Mouse (Mus musculus) hindbrain, embryonic 11.5 days (tissue): ENCODE results near the gene Dok7. TPM values are rescaled to one million over a fixed set of nuclear protein-coding genes. Genes with fewer than 3 reads are reported as not detected.

Source experiments
- ATAC-seq: fragments of 200-750 bp; cut with Nextera tagmentation; 2 replicates; pipeline ENCODE4 v1.8.0; 2017; ENCODE audit warnings: mild to moderate bottlenecking, moderate TSS enrichment, moderate library complexity; ENCODE audit not compliant: low FRiP score
- DNase-seq: peaks from one replicate; pipeline ENCODE4 v3.0.0-alpha.2; 2015; ENCODE audit warnings: low spot score
- H3K27ac ChIP-seq: fragments of 300-500 bp; sonication (generic); 2 replicates; pipeline ENCODE4 v1.5.1; 2014; ENCODE audit warnings: mild to moderate bottlenecking, low read depth, low read length
- H3K27me3 ChIP-seq: fragments of 300-500 bp; sonication (generic); 2 replicates; pipeline ENCODE4 v1.6.1; 2014; ENCODE audit warnings: mild to moderate bottlenecking, low read length, moderate library complexity, mixed read lengths; ENCODE audit not compliant: control insufficient read depth, insufficient read depth
- H3K36me3 ChIP-seq: fragments of 300-500 bp; sonication (generic); 2 replicates; pipeline ENCODE4 v1.6.1; 2014; ENCODE audit warnings: mild to moderate bottlenecking, low read length, moderate library complexity, mixed read lengths; ENCODE audit not compliant: control insufficient read depth, insufficient read depth
- H3K4me1 ChIP-seq: fragments of 300-500 bp; sonication (generic); replicated peaks from 2 replicates; pipeline ENCODE4 v1.6.1; 2014; ENCODE audit warnings: low read length, mixed read lengths; ENCODE audit not compliant: control insufficient read depth, insufficient read depth
- H3K4me2 ChIP-seq: fragments of 300-500 bp; sonication (generic); replicated peaks from 2 replicates; pipeline ENCODE4 v1.6.1; 2014; ENCODE audit warnings: mild to moderate bottlenecking, low read depth, low read length
- H3K4me3 ChIP-seq: fragments of 300-500 bp; sonication (generic); 2 replicates; pipeline ENCODE4 v1.5.1; 2014; ENCODE audit warnings: low read depth, low read length
- H3K9ac ChIP-seq: fragments of 300-500 bp; sonication (generic); 2 replicates; pipeline ENCODE4 v1.6.1; 2014; ENCODE audit warnings: low read depth, low read length
- H3K9me3 ChIP-seq: fragments of 300-500 bp; sonication (generic); 2 replicates; pipeline ENCODE4 v1.6.1; 2016; ENCODE audit warnings: low read length; ENCODE audit not compliant: control insufficient read depth
- WGBS: fragments of 180-500 bp; shearing (Covaris S2); extraction: QIAGEN DNeasy Blood & Tissue Kit; methylation state at CpG from one replicate; pipeline ENCODE4 v1.1.7; 2014; 5-methylcytosine and 5-hydroxymethylcytosine counted together
- polyA plus RNA-seq: library from polyadenylated mRNA; unstranded; fragments of >200 nt; fragmentation: Nextera tagmentation; extraction: Ambion mirVana; gene quantifications from 2 replicates; pipeline ENCODE4 v1.2.1, GENCODE M21; 2014

Dok7 gene
- polyA plus RNA-seq, 1 experiment from 2014 or later = not detected

DNA sequence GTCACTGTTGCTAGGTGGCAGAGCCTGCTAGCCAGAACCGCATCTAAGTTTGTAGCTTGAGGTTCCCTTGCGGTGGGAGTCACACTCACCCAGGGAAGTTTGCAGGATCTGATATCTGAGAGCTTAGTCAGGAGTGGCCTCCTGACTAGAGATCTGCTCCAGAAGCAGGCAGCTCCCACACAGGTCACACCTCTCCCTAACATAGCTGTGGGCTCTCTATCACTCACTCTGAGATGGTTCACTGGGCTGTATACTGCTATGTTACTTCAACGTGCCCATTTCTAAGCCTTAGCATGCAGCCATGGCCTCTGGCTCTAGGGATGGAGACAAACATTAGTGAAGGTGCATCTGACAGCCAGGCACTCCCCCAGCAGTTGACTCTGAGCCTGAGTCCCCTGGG, 35.1 kb downstream of the Dok7 start:
- no peak for DNase-seq
- H3K4me3 ChIP-seq = no peak overlapping the region
- no peak for ATAC-seq
- no peaks in the 10 kb centered on the region for H3K27me3 ChIP-seq
- H3K9ac ChIP-seq = no peak overlapping the region
- H3K27ac ChIP-seq = no peak overlapping the region
- no peak overlapping the region for H3K4me2 ChIP-seq
- H3K36me3 ChIP-seq = peaks cover 13% of the 10 kb centered on the region
- WGBS = 95% methylated on average over 3 of the region's 3 CpGs
- H3K4me1 ChIP-seq = no peaks in the 10 kb centered on the region
- no peaks in the 10 kb centered on the region for H3K9me3 ChIP-seq

DNA sequence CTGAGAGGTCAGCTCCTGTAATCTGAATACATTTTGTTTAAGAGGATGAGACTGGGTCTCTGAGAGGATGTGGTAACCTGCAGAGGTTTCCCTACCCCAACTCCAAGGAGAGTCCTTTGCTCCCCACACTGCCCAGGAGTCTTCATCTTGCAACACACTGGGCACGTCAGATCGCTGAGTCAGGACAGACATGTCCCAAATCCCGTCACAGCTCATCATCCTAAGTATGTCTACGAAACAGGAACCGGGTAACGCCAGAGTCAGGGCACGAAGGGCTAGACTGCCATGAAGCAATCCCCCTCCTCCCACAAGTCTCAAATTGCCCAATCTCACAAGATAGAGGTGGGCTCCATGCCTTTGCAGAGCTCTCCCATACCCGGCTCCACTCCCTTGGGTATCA, 46.5 kb downstream of the Dok7 start:
- no peak for ATAC-seq
- 0 out of 2 replicates have a peak, but pooled peaks cover 2% of the 10 kb centered on the region for H3K36me3 ChIP-seq
- H3K4me1 ChIP-seq = peaks cover 4% of the 10 kb centered on the region

DNA sequence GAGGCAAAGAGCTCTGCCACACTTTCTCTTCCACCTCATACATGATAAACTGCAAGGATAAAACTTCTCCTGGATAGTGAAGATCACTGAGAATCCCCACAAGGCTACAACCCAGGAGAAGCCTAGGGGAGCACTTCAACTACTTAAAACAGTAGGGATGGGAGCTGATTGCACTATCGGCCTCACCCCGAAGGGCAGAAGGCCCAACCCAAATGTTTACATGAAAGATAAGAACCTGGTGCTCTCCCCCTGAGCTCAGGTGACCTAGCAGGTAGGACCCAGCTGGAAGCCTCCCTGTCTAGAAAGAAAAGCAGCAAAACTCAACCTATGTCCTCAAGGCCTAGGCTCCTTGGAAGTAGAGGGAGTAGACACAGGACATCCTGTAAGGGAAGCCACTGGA, 47.0 kb downstream of the Dok7 start:
- Histone ChIP-seq H3K4me3 (no peak overlapping the region), H3K36me3 (0 out of 2 replicates have a peak, but pooled peaks cover 2% of the 10 kb centered on the region), H3K9me3 (no peaks in the 10 kb centered on the region), H3K27me3 (no peaks in the 10 kb centered on the region), H3K9ac (no peak overlapping the region), H3K4me2 (no peak overlapping the region), H3K27ac (no peak overlapping the region), H3K4me1 (peaks cover 4% of the 10 kb centered on the region)
- DNase-seq (no peak), ATAC-seq (no peak)
- WGBS = 85% methylated on average over 2 of the region's 2 CpGs

More for the DNA sequence above, 46.5 kb downstream of the Dok7 start:
- no peak overlapping the region for H3K9ac ChIP-seq
- no peak overlapping the region for H3K27ac ChIP-seq
- H3K4me2 ChIP-seq = no peak overlapping the region
- H3K27me3 ChIP-seq = no peaks in the 10 kb centered on the region
- no peak overlapping the region for H3K4me3 ChIP-seq
- WGBS = 90% methylated on average over 8 of the region's 8 CpGs
- no peak for DNase-seq
- no peaks in the 10 kb centered on the region for H3K9me3 ChIP-seq

DNA sequence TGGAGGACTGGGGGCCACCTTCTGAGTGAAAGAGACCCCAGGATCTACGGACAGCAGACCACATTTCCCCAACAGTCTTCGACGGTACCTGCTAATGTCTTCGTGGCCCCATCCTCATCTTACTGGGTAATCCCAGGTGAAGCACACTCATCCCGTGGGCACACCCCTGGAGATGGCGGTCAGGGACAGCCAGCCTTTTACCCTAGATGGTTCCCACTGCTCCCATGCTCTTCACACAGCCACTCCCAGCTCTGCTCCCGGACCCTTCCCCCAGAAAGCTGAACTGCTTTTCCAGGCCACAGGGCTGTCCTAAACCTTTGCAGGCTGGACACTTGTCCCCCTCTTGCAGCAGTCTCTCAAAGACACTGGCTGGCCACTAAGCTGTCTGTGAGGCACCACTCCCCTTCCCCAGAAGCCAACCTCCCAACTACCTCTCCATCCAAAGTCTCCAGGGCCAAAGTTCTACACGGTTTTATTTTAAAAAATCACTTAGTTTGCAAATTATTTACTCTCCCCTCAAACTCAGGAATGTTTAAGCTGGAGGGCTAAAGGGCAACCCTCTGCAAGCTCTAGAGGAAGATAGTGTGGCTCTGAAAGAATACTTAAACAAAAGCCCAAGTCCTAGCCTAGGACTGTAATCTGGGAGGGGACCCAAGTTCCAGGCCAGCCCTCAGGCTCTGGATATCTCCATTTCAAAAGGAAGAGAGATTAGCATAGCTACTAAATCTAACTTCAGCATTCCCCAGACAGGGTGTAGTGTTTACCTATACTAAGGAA, 47.8 kb downstream of the Dok7 start:
- no peak for ATAC-seq
- peak overlapping the region; percentile 66 for H3K9ac ChIP-seq
- H3K27me3 ChIP-seq = no peaks in the 10 kb centered on the region
- H3K9me3 ChIP-seq = no peaks in the 10 kb centered on the region
- H3K4me2 ChIP-seq = peak overlapping the region; percentile 65
- H3K36me3 ChIP-seq = 0 out of 2 replicates have a peak, but pooled peaks cover 2% of the 10 kb centered on the region
- H3K4me3 ChIP-seq = peak overlapping the region; percentile 56
- peaks cover 4% of the 10 kb centered on the region for H3K4me1 ChIP-seq
- 68% methylated on average over 8 of the region's 8 CpGs for WGBS
- no peak for DNase-seq
- no peak overlapping the region for H3K27ac ChIP-seq

DNA sequence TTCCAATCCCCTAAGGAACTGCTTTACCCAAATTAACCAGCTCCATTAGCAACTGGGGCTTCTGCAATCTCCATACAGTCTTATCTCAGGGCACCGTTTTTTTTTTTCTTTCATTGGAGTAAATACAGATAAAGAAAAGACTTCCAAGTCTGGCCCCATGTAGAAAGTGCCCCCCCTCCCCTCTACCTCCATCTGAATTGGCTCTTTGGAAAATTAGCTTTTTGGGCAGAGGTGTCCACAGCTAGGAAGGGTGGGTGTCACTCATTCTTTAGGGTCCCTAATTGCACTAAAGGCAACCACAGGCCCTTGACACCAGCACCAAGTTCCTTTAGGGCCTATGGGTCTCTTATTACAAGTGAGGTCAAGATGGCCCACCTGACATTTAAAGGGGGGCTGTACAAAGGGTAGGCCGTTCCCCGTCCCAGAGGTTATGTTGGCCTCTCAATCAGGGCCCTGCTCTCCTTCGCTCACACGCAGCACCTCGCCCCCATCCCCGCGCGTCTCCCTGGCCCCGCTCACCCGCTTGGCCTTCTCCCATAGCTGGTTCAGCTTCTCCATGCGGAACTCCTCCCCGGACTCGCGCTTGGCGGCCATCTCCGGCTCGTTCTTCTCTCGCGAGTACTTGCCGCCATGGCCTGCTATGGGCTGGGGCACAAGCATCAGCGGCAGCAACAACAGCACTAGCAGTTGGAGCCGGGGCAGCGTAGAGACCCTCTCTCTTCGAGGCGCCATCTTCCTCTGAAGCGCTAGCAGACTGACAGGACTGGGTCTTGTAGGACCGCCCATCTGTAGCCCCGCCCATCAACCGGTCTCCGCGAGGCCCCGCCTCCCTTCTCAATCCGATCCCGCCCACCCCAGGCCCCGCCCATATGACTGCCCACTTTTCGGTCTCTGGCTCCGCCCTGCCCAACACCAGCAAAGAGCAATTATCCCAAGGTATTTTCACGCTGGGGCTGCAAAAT, 48.7 kb downstream of the Dok7 start, which contains the start of gene Lrpap1:
Gene Lrpap1, minus strand, starts transcription at position 807 of the 962 bp plus-strand sequence.
- Histone ChIP-seq H3K9me3 (no peaks in the 10 kb centered on the region), H3K27ac (0 out of 2 replicates have a peak within 1 kb of the TSS, but pooled peaks have one; percentile 31), H3K9ac (peak within 1 kb of the TSS; percentile 66), H3K36me3 (0 out of 2 replicates have a peak, but pooled peaks cover 2% of the 10 kb centered on the region), H3K4me1 (peaks cover 4% of the 10 kb centered on the region), H3K27me3 (no peaks in the 10 kb centered on the region), H3K4me2 (peak within 1 kb of the TSS; percentile 65), H3K4me3 (peak within 1 kb of the TSS; percentile 56)
- ATAC-seq (peak; percentile 95), DNase-seq (peak; percentile 96)
- under 1% methylated on average over 38 of the region's 39 CpGs for WGBS

DNA sequence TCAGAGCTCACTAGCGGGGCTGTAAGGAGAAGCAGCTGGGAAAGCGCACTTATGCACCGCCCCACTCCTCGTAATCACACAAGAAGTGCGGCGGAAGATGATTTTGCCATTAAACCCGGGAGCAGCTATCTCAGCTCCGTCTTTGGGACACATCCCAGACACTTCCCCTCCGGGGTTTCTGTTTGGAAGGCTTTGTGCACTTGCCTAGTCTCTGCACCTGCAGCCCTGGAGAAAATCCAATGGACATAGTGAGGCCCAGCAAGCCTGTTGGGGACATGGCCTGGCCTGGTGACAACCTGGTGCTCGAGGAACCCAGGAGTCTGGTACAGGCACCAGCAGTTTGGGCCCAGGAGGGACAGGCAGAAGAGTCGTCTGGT, 49.3 kb downstream of the Dok7 start:
- Histone ChIP-seq H3K4me3 (peak overlapping the region; percentile 56), H3K9ac (peak overlapping the region; percentile 55), H3K36me3 (0 out of 2 replicates have a peak, but pooled peaks cover 2% of the 10 kb centered on the region), H3K4me1 (peaks cover 4% of the 10 kb centered on the region), H3K27ac (no peak overlapping the region), H3K27me3 (no peaks in the 10 kb centered on the region), H3K9me3 (no peaks in the 10 kb centered on the region), H3K4me2 (peak overlapping the region; percentile 65)
- ATAC-seq = peak; percentile 59
- WGBS = 10% methylated on average over 11 of the region's 11 CpGs
- no peak for DNase-seq

DNA sequence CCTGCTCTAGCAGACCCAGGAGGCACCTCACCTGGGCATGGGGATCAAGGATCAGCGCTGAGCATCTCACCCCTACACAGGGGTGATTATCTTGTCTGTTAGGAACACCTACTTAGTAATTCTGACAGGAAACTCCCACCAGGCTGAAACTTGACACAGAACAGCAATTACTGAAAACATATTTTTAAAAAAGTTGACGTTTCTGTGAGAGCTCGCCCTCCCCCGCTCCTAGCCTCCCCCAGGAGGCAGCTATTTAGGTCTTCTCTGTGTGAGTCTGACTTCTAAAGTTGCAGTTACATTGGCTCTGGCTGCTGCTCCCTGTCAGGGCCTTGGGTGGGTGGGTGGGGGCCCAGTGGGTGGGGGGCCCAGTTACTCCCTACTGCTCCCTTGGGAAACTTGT, 55.9 kb downstream of the Dok7 start:
- H3K9me3 ChIP-seq = no peaks in the 10 kb centered on the region
- H3K4me2 ChIP-seq = no peak overlapping the region
- H3K9ac ChIP-seq = no peak overlapping the region
- no peaks in the 10 kb centered on the region for H3K27me3 ChIP-seq
- H3K27ac ChIP-seq = no peak overlapping the region
- no peak overlapping the region for H3K4me3 ChIP-seq
- H3K4me1 ChIP-seq = no peaks in the 10 kb centered on the region
- DNase-seq (no peak), ATAC-seq (no peak)
- H3K36me3 ChIP-seq = no peaks in the 10 kb centered on the region
- 76% methylated on average over 4 of the region's 4 CpGs for WGBS

DNA sequence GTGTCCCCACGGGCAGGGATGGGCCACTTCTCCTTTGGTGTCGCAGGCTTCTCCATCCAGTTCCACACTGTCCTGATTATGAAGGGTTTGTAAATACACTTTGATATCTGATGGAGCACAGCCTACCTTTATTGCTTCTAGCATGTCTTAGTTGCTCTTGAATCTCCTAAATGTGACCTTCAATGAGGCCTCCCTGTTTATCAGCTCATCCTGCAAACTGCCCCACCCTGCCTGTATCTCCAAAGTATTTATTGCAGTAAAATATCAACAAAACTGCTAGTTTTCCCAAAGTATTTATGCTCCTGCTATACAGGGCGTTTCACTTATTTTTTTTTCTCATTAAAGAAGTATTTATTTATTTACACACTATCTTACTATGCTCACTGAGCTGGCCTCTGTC, 59.4 kb downstream of the Dok7 start:
- no peak overlapping the region for H3K9ac ChIP-seq
- H3K4me2 ChIP-seq = no peak overlapping the region
- H3K27ac ChIP-seq = no peak overlapping the region
- no peaks in the 10 kb centered on the region for H3K27me3 ChIP-seq
- H3K4me3 ChIP-seq = no peak overlapping the region
- H3K36me3 ChIP-seq = no peaks in the 10 kb centered on the region
- H3K9me3 ChIP-seq = no peaks in the 10 kb centered on the region
- DNase-seq (no peak), ATAC-seq (no peak)
- H3K4me1 ChIP-seq = no peaks in the 10 kb centered on the region
- WGBS = 81% methylated on average over 3 of the region's 3 CpGs
